Mouse (Mus musculus) central nervous system, embryonic 14 days (tissue): ENCODE measurements around the gene Csrp1. TPM values are rescaled to one million over a fixed set of nuclear protein-coding genes. Genes with fewer than 3 reads are reported as not detected.

Experiments
- polyA plus RNA-seq: library from polyadenylated mRNA; depleted of rRNA; stranded (reverse); fragments of >200 nt; gene quantifications from 2 replicates; pipeline ENCODE4 v1.2.3, GENCODE M21; 2012; rRNA removed

Csrp1 gene
- 30.7 and 46.2 TPM in 2 replicates for polyA plus RNA-seq

DNA sequence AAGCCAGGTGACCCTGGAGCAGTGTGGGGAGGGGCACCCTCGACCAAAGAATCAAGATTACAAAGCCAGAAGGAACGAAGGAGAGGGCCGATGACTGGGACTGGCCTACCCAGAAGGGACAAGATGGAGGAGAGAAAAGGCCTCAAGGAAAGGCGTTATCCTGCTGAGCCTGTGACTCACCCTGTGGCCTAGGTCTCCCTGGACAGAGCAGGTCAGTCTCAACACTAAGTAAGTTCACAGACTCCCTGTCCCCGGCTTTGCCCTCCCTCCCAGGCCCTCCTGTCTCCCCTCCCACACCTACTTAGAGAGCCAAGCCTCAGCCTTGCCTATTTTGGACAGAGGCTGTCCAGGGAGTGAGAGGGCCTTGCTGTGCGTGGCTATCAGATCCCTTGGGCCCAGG lies at the start of gene Csrp1:
Csrp1 (plus strand) TSS at position 79 of the 400 bp plus-strand sequence.

DNA sequence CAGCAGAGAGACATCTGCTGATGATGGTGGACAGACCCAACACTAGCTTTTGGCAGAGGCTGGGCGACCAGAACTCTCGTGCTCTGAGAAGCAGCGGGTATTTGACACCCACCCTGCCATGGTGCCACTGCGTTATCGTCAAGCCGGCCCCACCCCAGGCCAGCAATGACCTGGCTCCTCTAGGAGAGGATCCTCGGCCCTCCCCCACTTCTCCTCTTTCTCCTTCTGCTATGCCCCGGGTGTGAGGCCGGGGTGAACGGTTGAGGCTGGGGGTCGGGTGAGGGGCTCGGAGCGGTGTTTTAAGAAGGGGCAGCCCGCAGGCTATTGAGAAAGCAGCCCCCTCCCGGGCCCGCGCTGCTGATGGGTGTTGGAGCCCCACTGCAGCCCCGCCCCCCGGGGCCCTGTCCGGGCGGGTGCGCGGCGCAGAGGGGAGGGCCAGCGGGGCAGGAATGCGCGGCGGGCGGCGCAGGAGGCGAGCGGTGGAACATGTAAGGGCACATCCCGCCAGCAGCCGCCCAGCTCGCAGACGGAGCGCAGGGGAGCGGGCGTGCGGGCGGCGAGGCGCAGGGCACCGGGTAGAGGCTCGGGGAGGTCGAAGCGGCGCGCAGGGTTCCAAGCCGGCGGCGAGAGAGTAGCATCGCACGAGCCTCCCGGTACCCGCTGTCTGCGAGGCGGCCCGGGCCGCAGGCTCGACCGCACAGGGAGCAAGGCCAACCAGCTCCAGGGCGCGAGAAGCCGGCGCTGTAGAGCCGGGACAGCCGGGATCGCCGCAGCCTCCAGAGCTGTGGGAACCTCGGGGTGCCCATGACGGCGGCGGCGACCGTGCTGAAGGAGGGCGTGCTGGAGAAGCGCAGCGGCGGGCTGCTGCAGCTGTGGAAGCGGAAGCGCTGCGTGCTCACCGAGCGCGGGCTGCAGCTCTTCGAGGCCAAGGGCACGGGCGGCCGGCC lies 46.1 kb downstream of the Csrp1 start, which contains the start of gene Phlda3:
Phlda3 (plus strand) TSS at position 475 of the 947 bp plus-strand sequence.

DNA sequence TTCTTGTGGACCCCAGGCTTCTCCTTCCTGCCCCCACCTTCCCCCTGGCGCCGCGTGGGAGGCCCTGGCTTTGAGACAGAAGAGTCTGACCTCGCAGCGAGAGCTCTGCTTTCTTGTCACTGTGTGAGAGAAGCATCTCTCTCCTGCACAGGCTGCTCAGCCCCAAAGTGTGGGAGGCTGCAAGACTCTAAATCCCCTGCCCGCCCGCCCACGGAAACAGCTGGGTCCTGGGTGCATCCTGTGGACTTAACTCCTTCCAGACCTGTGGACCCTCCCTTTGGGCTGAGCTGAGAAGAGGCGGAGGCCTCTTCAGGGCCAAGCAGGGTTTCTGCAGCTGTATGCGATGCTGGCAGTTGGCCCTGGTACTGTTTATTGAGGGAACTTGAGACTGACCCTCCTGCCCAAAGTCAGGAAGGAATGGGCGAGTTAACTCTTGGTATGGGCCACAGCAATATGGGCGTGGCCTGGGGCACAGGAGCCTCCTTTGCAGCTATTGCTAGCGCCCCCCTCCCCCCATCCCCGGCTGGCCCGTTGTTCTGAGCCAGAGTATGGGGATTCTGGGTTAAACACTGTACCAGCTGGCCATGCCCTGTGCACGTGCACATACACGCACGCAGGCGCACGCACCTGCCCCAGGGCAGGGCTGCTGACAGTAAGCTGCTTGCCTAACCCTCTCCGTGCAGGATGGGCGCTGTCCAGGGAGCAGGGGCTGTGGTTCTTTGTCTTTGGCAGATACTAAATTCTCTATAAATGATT lies 59.1 kb downstream of the Csrp1 start, which contains the start of gene Tnni1:
Tnni1 (plus strand) TSS at position 655 of the 756 bp plus-strand sequence.

Other genes with a start within 250 kb of the Csrp1 start
- 58.4 and 63.9 TPM in 2 replicates for gene Nav1, start 112.8 kb upstream of the Csrp1 start, polyA plus RNA-seq
- 15.6 and 24.1 TPM in 2 replicates for gene Phlda3, start 46.1 kb downstream of the Csrp1 start, polyA plus RNA-seq
- 1.1 and 66.1 TPM in 2 replicates for gene Tnni1, start 59.4 kb downstream of the Csrp1 start, polyA plus RNA-seq
- 0.43 and 2.0 TPM in 2 replicates for gene Lad1, start 98.5 kb downstream of the Csrp1 start, polyA plus RNA-seq
- 0.57 and 24.1 TPM in 2 replicates for gene Tnnt2, start 116.3 kb downstream of the Csrp1 start, polyA plus RNA-seq
- 0.16 and 3.1 TPM in 2 replicates for gene Pkp1, start 199.1 kb downstream of the Csrp1 start, polyA plus RNA-seq